Mouse (Mus musculus): ENCODE measurements around the gene Mars. TPM values are rescaled to one million over a fixed set of nuclear protein-coding genes. Genes with fewer than 3 reads are reported as not detected.
"Not testable (repeated sequence)": the region's sequence is repeated elsewhere in the genome, so short reads cannot be mapped to it uniquely, and the experiment has no call there.

Mars gene
- total and polyA plus RNA-seq, 3 experiments, result 102 to 109 (median 104) TPM

DNA sequence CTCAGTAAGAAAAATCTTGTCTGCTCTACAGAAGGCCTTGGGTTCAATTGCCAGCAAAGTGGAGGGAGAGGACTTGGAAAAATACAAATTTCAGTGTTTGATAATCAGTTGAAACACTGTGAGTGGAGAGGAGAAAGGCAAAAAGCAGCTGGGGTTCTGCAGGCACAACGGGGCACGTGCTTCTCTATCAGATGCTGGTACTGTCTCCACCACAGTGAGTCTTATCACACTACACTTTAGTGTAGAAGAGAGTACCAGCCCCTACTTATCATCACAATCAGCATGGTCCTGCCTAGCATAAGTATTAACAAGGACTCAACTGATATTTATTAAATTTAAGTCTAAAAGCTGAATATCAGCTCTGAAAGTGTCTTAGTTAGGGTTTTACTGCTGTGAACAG lies 5.7 kb upstream of the Mars start:
- DNase-seq (ENCODE audit: low spot score) (no peak), ATAC-seq (ENCODE audit: extremely low read depth, insufficient number of reproducible peaks, low FRiP score, poor library complexity, severe bottlenecking) (peak; percentile 93)
- H3K4me1 ChIP-seq (ENCODE audit: insufficient read depth, low read depth, low read length), result peaks cover 75% of the 10 kb centered on the region
- H3K9me3 ChIP-seq (replicated peaks), result peaks cover 4% of the 10 kb centered on the region; the same call in 1 of the 2 replicates
- no peak overlapping the region for H3K4me3 ChIP-seq (ENCODE audit: low read depth, low read length)
- TF ChIP-seq GATA2 (IDR thresholded peaks at IDR 0.05; ENCODE audit: borderline replicate concordance, low read depth, low read length) (0 out of 2 replicates have a peak, but pooled peaks have one; percentile 26), GATA1 (IDR thresholded peaks at IDR 0.05; ENCODE audit: borderline replicate concordance, low read length) (no peak), CTCF (IDR thresholded peaks at IDR 0.05; ENCODE audit: low read depth, low read length) (no peak), TAL1 (conservative IDR thresholded peaks at IDR 0.05; ENCODE audit: low read depth, low read length) (peak; percentile 30; the same call in 1 of the 2 replicates), POLR2AphosphoS5 (IDR thresholded peaks at IDR 0.05; ENCODE audit: insufficient replicate concordance, low read depth, low read length) (no peak)
- no peaks in the 10 kb centered on the region for H3K27me3 ChIP-seq (ENCODE audit: insufficient read depth, low read length)
- H3K36me3 ChIP-seq (replicated peaks), result peaks cover 17% of the 10 kb centered on the region

DNA sequence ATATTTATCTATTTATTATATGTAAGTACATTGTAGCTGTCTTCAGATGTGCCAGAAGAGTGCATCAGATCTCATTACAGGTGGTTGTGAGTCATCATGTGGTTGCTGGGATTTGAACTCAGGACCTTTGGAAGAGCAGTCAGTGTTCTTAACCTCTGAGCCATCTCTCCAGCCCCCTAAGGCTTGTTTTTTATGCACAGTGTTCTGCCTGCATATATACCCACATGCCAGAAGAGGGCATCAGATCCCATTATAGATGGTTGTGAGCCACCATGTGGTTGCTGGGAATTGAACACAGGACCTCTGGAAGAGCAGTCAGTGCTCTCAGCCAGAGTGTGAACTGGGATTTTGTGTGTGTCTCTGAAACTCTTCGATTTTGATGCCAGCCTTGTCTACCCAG lies 3.4 kb upstream of the Mars start:
- H3K4me3 ChIP-seq (ENCODE audit: low read depth, low read length); H3K27me3 ChIP-seq (ENCODE audit: insufficient read depth, low read length); DNase-seq (ENCODE audit: low spot score); ATAC-seq (ENCODE audit: extremely low read depth, insufficient number of reproducible peaks, low FRiP score, poor library complexity, severe bottlenecking); H3K9me3 ChIP-seq (replicated peaks): not testable (repeated sequence)
- peaks cover 67% of the 10 kb centered on the region for H3K4me1 ChIP-seq (ENCODE audit: insufficient read depth, low read depth, low read length)
- H3K36me3 ChIP-seq (replicated peaks), result peaks cover 12% of the 10 kb centered on the region

DNA sequence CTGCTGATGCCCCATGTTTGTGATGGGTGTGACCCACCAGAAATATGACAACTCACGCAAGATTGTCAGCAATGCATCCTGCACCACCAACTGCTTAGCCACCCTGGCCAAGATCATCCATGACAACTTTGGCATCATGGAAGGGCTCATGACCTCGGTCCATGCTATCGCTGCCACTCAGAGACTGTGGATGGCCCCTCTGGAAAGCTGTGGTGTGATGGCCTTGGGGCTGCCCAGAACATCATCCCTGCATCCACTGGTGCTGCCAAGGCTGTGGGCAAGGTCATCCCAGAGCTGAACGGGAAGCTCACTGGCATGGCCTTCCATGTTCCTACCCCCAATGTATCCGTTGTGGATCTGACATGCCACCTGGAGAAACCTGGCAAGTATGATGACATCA lies 1.9 kb upstream of the Mars start:
- H3K36me3 ChIP-seq (replicated peaks), result peaks cover 26% of the 10 kb centered on the region
- not testable (repeated sequence) for H3K4me3 ChIP-seq (ENCODE audit: low read depth, low read length); H3K27me3 ChIP-seq (ENCODE audit: insufficient read depth, low read length); DNase-seq (ENCODE audit: low spot score); ATAC-seq (ENCODE audit: extremely low read depth, insufficient number of reproducible peaks, low FRiP score, poor library complexity, severe bottlenecking); H3K9me3 ChIP-seq (replicated peaks)
- H3K4me1 ChIP-seq (ENCODE audit: insufficient read depth, low read depth, low read length), result peaks cover 69% of the 10 kb centered on the region

DNA sequence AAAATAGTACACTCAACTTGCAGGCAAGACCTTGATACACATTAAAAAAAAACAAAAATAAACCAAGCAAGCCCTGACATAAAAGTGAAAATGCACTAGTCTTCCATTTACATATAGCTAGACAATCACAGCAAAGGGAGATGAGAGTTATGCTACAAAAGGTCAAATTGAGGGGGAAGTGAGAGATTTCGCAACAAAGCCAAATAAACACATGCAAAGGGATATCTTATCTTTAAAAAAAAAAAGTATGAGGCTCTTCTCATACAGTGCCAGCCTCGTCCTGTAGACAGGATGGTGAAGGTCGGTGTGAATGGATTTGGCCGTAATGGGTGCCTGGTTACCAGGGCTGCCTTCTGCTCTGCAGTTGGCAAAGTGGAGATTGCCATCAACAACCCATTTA lies 1.3 kb upstream of the Mars start:
- peaks cover 4% of the 10 kb centered on the region; the same call in 1 of the 2 replicates for H3K9me3 ChIP-seq (replicated peaks)
- DNase-seq (ENCODE audit: low spot score) (no peak), ATAC-seq (ENCODE audit: extremely low read depth, insufficient number of reproducible peaks, low FRiP score, poor library complexity, severe bottlenecking) (no peak)
- H3K4me1 ChIP-seq (ENCODE audit: insufficient read depth, low read depth, low read length), result peaks cover 68% of the 10 kb centered on the region
- H3K4me3 ChIP-seq (ENCODE audit: low read depth, low read length), result no peak overlapping the region
- no peaks in the 10 kb centered on the region for H3K27me3 ChIP-seq (ENCODE audit: insufficient read depth, low read length)
- TF ChIP-seq GATA2 (IDR thresholded peaks at IDR 0.05; ENCODE audit: borderline replicate concordance, low read depth, low read length) (no peak), TAL1 (conservative IDR thresholded peaks at IDR 0.05; ENCODE audit: low read depth, low read length) (no peak), GATA1 (IDR thresholded peaks at IDR 0.05; ENCODE audit: borderline replicate concordance, low read length) (no peak), POLR2AphosphoS5 (IDR thresholded peaks at IDR 0.05; ENCODE audit: insufficient replicate concordance, low read depth, low read length) (no peak), CTCF (IDR thresholded peaks at IDR 0.05; ENCODE audit: low read depth, low read length) (no peak)
- H3K36me3 ChIP-seq (replicated peaks), result peaks cover 32% of the 10 kb centered on the region

DNA sequence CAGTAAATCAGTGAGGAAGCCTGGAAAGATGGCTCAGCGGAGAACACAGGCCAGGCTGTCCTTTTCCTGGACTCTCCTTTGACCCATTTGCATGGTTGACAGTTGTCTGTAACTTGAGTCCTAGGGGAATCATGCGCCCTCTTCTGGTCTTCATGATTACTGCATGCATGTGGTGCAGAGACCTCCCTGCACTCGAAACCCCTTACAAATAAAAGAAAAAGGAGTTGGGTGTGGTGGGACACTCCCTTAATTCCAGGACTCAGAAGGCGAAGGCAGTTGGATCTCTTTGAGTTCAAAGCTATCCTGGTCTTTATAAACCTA lies 730 bp upstream of the Mars start:
- Histone ChIP-seq H3K4me1 (ENCODE audit: insufficient read depth, low read depth, low read length) (peaks cover 62% of the 10 kb centered on the region), H3K36me3 (replicated peaks) (peaks cover 38% of the 10 kb centered on the region), H3K27me3 (ENCODE audit: insufficient read depth, low read length) (no peaks in the 10 kb centered on the region), H3K4me3 (ENCODE audit: low read depth, low read length) (peak overlapping the region; percentile 91), H3K9me3 (replicated peaks) (peaks cover 4% of the 10 kb centered on the region; the same call in 1 of the 2 replicates)
- ATAC-seq (ENCODE audit: extremely low read depth, insufficient number of reproducible peaks, low FRiP score, poor library complexity, severe bottlenecking) (no peak; the same call in 1 of the 2 replicates), DNase-seq (ENCODE audit: low spot score) (no peak)
- TF ChIP-seq GATA2 (IDR thresholded peaks at IDR 0.05; ENCODE audit: borderline replicate concordance, low read depth, low read length), result no peak
- no peak for TF ChIP-seq TAL1 (conservative IDR thresholded peaks at IDR 0.05; ENCODE audit: low read depth, low read length)
- TF ChIP-seq POLR2AphosphoS5 (IDR thresholded peaks at IDR 0.05; ENCODE audit: insufficient replicate concordance, low read depth, low read length), result no peak
- no peak for TF ChIP-seq GATA1 (IDR thresholded peaks at IDR 0.05; ENCODE audit: borderline replicate concordance, low read length)
- TF ChIP-seq CTCF (IDR thresholded peaks at IDR 0.05; ENCODE audit: low read depth, low read length), result peak; percentile 94

DNA sequence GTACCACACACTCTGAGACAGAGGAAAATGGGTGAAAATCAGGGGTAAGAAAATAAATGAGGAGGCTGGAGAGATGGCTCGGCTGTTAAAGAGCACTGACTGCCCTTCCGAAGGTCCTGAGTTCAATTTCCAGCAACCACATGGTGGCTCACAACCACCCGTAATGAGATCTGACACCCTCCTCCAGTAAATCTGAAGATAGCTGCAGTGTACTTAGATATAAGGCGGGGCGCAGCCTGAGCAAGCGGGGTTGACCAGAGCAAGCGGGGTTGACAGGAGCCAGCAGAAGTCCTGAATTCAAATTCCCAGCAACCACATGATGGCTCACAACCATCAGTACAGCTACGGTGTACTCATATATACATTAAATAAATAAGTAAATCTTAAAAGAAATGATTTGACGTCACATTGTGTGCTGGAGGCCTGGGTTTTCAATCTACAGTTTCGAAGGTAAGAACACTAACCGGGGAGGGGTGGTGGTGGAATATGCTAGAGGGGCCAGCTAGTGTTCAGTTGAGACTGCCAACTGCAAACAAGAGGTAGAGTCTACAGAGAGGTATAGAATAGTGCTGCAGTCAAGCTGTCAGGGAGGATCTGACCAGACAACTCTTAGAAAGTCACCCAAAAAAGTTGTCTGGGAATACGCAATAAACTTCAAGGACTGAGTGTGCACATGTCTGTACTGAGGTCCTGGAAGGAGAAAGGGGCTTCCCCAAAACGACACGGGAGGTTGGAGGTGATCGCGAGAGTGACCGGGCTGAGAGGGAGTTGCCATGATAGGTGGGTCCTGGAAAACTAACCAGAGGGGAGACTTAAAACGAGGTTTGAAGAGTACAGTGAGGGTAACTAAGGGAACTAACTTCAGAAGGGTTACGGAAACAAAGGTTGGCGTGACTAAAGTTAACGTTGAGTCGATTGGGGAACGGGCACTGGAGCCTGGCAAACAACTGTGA lies 787 bp downstream of the Mars start:
- H3K4me3 ChIP-seq (ENCODE audit: low read depth, low read length), result peak overlapping the region; percentile 91
- H3K4me1 ChIP-seq (ENCODE audit: insufficient read depth, low read depth, low read length), result peaks cover 49% of the 10 kb centered on the region
- ATAC-seq (ENCODE audit: extremely low read depth, insufficient number of reproducible peaks, low FRiP score, poor library complexity, severe bottlenecking) (peak; percentile 47), DNase-seq (ENCODE audit: low spot score) (peak; percentile 78)
- TF ChIP-seq CTCF (IDR thresholded peaks at IDR 0.05; ENCODE audit: low read depth, low read length), result no peak
- no peak for TF ChIP-seq GATA1 (IDR thresholded peaks at IDR 0.05; ENCODE audit: borderline replicate concordance, low read length)
- no peak for TF ChIP-seq GATA2 (IDR thresholded peaks at IDR 0.05; ENCODE audit: borderline replicate concordance, low read depth, low read length)
- TF ChIP-seq POLR2AphosphoS5 (IDR thresholded peaks at IDR 0.05; ENCODE audit: insufficient replicate concordance, low read depth, low read length), result no peak
- TF ChIP-seq TAL1 (conservative IDR thresholded peaks at IDR 0.05; ENCODE audit: low read depth, low read length), result no peak
- H3K36me3 ChIP-seq (replicated peaks), result peaks cover 53% of the 10 kb centered on the region
- no peaks in the 10 kb centered on the region for H3K27me3 ChIP-seq (ENCODE audit: insufficient read depth, low read length)
- peaks cover 4% of the 10 kb centered on the region; the same call in 1 of the 2 replicates for H3K9me3 ChIP-seq (replicated peaks)

DNA sequence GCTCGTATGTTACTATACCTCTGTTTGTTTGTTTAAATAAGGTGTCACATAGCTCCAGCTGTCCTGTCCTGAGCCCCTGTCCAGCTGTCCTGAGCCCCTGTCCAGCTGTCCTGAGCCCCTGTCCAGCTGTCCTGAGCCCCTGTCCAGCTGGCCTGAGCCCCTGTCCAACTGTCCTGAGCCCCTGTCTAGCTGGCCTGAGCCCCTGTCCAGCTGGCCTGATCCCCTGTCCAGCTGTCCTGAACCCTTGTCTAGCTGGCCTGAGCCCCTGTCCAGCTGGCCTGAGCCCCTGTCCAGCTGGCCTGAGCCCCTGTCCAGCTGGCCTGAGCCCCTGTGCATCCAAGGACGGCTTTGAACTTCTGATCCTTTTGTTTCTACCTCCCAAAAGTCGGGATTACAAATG lies 2.4 kb downstream of the Mars start:
- H3K27me3 ChIP-seq (ENCODE audit: insufficient read depth, low read length); DNase-seq (ENCODE audit: low spot score); H3K9me3 ChIP-seq (replicated peaks); H3K4me3 ChIP-seq (ENCODE audit: low read depth, low read length); ATAC-seq (ENCODE audit: extremely low read depth, insufficient number of reproducible peaks, low FRiP score, poor library complexity, severe bottlenecking): not testable (repeated sequence)
- Histone ChIP-seq H3K4me1 (ENCODE audit: insufficient read depth, low read depth, low read length) (peaks cover 55% of the 10 kb centered on the region), H3K36me3 (replicated peaks) (peaks cover 69% of the 10 kb centered on the region)

Data from G1E (cell line).